Mouse (Mus musculus) Patski (cell line): ENCODE measurements around the gene Dis3l2. TPM values are rescaled to one million over a fixed set of nuclear protein-coding genes. Genes with fewer than 3 reads are reported as not detected.

ENCODE experiments used
- ATAC-seq: fragments of 100-300 bp; one replicate; pipeline ENCODE4 v1.8.0; 2021
- CTCF ChIA-PET: fragments of 350-600 bp; sonication (Branson Sonifier 250); formaldehyde crosslinking; loops from one replicate; lab custom pipeline; 2022; ENCODE audit warnings: inconsistent platforms; lab: Charles Lee
- POLR2A ChIA-PET: fragments of 350-600 bp; sonication (Branson Sonifier 250); formaldehyde crosslinking; loops from one replicate; lab custom pipeline; 2022; ENCODE audit warnings: antibody characterized with exemption, inconsistent platforms; lab: Charles Lee
- DNase-seq: peaks from one replicate; pipeline ENCODE4 v3.0.0-alpha.2; 2011; ENCODE audit warnings: low read depth, low spot score
- H3K27me3 ChIP-seq: fragments of 371-371 bp; one replicate; pipeline ENCODE4 v1.5.1; 2021
- CTCF ChIP-seq: fragments of 100-300 bp; IDR thresholded peaks from one replicate; pipeline ENCODE4 v1.5.1; 2021
- in situ Hi-C: fragments of 300-500 bp; cut with MboI; formaldehyde crosslinking; loops from 3 replicates; pipeline ENCODE4 v1.11.1; 2018; ENCODE audit warnings: low pct_unique_long_range_greater_than_20kb, mixed read lengths
- polyA plus RNA-seq: library from polyadenylated mRNA; unstranded; gene quantifications from one replicate; pipeline ENCODE4 v1.2.3, GENCODE M21; 2021

The Dis3l2 gene
- polyA plus RNA-seq, 1 experiment from 2014 or later: 15.2 TPM

DNA sequence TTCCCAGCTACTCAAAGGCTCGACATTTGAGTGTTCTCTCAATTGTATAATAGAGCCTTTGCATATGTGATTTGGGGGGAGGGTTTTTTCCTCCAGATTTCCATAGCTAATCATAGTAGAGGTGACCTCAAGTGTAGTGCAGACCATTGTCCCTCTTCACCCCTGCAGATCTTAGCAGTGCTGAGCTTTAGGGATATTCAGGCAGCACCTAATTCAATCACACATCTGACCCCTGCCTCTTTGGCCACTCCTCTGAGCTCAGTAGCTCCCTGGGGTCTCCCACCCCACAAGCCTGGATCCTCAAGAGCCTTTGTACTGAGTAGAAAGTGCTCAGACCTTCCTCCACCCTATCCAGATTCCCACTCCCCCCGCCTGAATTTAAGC, 299.6 kb downstream of the Dis3l2 start:
- no peak for TF ChIP-seq CTCF
- POLR2A ChIA-PET: interaction anchor here (1.4 kb wide), 1 partner anchor 26 kb away, joined by 3 read pairs; no protein-coding TSS in a partner anchor
- no peaks in the 10 kb centered on the region for H3K27me3 ChIP-seq
- ATAC-seq (peak; percentile 26), DNase-seq (no peak)
- CTCF ChIA-PET: interaction anchor here (0.8 kb wide), 1 partner anchor 10 kb away, joined by 3 read pairs; no protein-coding TSS in a partner anchor
- in situ Hi-C loops: loop anchor here (5.0 kb wide), 1 partner anchor 34 kb away; no protein-coding TSS in a partner anchor

DNA sequence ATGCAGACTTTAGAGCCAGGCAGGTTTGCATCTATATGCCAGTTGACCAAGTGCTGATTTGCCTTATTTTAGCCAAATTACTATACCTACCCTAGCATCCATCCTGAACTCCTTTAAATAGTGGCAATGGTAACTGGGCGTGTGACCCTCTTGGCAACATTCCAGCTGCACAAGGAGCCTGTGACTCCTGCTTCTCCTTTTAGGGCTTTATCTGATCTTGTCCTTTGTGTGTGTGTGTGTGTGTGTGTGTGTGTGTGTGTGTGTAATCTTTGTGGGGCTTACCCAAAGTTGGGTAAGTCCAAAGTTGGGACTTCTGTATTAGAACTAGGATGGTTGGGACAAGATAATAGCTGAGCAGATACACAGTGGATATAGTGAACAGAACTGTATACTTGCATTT, 302.8 kb downstream of the Dis3l2 start:
- ATAC-seq (no peak), DNase-seq (no peak)
- ChIA-PET CTCF (no interaction called here), POLR2A (no interaction called here)
- in situ Hi-C loops: no loop called here
- TF ChIP-seq CTCF: no peak
- H3K27me3 ChIP-seq: no peaks in the 10 kb centered on the region

DNA sequence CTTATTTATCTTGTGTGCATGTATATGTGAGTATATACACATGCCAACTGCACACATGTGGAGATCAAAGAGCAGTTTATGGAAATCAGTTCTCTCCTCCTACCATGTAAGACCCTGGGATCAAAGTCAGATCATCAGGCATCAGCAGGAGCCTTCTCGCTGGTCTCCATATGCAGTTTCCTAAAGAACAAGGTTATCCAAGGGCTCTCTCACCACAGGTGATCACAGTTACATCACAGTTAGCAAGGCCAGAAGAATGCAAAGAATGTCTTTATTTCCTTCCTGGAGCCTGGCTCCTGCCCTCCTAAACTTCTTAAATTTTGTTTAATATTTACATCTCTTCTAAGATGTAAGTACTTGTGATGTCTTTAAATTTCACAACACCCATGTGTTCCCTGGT, 304.6 kb downstream of the Dis3l2 start:
- ATAC-seq: no peak
- CTCF ChIA-PET: interaction anchor here (0.8 to 1.5 kb wide), 2 partner anchors 14 to 338 kb away, joined by 3 read pairs; no protein-coding TSS in a partner anchor
- in situ Hi-C loops: no loop called here

DNA sequence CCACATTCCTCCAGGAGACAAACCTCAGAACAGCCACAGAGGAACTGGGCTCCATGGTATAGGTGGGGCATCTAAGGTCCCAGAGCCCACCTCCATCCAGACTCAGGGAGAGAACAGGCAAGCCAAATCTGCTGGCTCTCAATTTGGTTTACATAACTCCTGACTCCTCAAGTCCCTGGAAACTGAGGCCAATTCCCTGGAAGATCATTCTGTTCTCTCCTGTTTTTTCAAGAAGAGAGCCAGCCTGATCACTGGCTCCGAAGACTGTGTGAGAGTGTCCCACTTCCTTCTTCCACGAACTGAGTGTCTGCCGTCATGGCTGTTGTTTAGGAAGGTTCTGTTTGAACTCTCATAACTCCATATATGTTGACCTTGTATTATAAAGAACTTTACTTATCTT, 305.5 kb downstream of the Dis3l2 start:
- ChIA-PET POLR2A (no interaction called here), CTCF (interaction anchor here (0.8 kb wide), 1 partner anchor 15 kb away, joined by 3 read pairs; no protein-coding TSS in a partner anchor)
- TF ChIP-seq CTCF: no peak
- no peaks in the 10 kb centered on the region for H3K27me3 ChIP-seq
- ATAC-seq (no peak), DNase-seq (no peak)
- in situ Hi-C loops: no loop called here

More for the DNA sequence above, 304.6 kb downstream of the Dis3l2 start:
- H3K27me3 ChIP-seq: no peaks in the 10 kb centered on the region
- DNase-seq: no peak
- POLR2A ChIA-PET: interaction anchor here (0.7 kb wide), 1 partner anchor 14 kb away, joined by 3 read pairs; no protein-coding TSS in a partner anchor
- no peak for TF ChIP-seq CTCF

DNA sequence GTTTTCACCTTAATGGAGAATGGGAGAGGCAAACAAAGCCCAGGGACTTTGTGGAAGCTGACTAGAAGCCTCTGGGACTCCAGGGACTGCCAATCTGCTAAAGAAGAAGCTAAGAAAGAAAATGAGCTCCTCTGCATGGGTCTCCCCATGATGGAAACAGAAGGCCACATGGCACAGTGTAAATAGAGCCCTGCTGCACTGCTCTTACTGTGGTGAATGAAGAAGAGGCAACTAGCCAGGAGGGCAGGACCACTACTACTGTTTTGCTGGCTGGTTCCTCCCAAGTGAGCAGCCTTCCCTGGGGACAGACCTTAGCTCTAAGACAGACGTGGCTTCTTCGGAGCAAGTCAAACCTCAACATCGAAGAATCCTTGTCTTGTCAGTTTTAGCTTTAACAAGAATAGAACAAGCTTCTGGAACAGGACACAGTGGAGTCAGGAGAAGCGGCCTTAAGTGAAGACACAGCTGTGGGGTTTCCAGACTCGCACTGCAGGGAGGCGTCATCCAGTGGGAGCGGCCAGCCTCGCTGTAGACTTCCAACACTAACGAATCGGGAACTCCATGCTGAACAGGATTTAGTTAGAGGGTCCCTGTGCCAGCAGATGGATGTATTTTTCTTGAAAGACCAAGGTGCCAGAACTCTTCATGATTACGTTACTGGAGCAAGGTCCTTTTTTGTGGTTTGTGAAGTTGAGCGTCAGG, 307.2 kb downstream of the Dis3l2 start:
- in situ Hi-C loops: no loop called here
- H3K27me3 ChIP-seq: no peaks in the 10 kb centered on the region
- ATAC-seq (no peak), DNase-seq (no peak)
- CTCF ChIA-PET: interaction anchor here (1.0 to 2.8 kb wide), 4 partner anchors 13 to 19 kb away, joined by 3 to 8 read pairs (median 4); no protein-coding TSS in a partner anchor
- TF ChIP-seq CTCF: no peak
- POLR2A ChIA-PET: interaction anchor here (0.6 to 0.9 kb wide), 3 partner anchors 9 to 84 kb away, joined by 3 read pairs; no protein-coding TSS in a partner anchor

DNA sequence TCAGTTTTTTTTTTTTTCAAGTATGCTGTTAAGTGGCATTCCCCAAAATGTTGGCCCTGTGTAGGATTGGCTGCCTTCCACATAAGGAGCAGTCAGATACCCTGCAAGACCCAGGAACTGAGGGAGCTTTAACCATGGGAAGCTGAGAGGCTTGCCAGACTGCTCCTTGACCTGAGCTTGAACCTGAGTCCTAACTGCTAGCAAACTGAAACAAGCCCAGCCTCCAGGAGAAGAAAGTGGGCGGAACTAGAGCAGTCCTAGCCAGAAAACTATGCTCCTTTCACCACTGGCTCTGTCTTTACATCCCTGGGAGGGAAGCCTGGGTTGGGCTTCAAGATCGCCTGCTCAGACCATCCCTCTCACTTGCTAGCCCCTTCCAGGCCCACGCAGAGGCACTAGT, 308.1 kb downstream of the Dis3l2 start:
- POLR2A ChIA-PET: interaction anchor here (0.6 to 0.9 kb wide), 3 partner anchors 8 to 398 kb away, joined by 3 to 4 read pairs (median 3); no protein-coding TSS in a partner anchor
- ATAC-seq: no peak
- no peak for DNase-seq

DNA sequence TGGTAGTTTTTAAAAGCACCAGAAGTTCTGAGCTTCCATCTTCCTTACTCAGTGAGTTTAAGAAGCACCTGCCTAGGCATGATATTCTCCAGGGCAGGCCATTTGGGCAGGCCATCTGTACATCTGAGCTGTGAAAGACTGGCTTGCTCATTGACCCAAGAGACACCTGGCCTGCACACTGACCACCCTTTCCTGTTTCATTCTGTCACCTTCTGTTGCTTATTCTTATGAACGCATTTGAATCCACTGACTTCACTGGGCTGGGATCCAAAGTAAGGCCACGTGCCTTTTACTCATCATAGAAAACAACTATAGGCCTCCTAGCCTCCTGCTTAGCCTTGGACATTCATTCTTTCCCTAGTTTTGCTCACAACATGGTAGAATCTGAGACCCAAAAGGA, 309.0 kb downstream of the Dis3l2 start:
- in situ Hi-C loops: no loop called here
- no peak for ATAC-seq
- CTCF ChIA-PET: interaction anchor here (0.9 to 2.8 kb wide), 3 partner anchors 8 to 15 kb away, joined by 3 to 8 read pairs (median 3); no protein-coding TSS in a partner anchor
- no peak for DNase-seq
- POLR2A ChIA-PET: interaction anchor here (0.6 kb wide), 1 partner anchor 47 kb away, joined by 3 read pairs; no protein-coding TSS in a partner anchor
- no peak for TF ChIP-seq CTCF
- no peaks in the 10 kb centered on the region for H3K27me3 ChIP-seq

More for the DNA sequence above, 308.1 kb downstream of the Dis3l2 start:
- in situ Hi-C loops: no loop called here
- H3K27me3 ChIP-seq: no peaks in the 10 kb centered on the region
- CTCF ChIA-PET: interaction anchor here (0.9 to 2.8 kb wide), 3 partner anchors 9 to 16 kb away, joined by 3 to 8 read pairs (median 3); no protein-coding TSS in a partner anchor
- no peak for TF ChIP-seq CTCF

DNA sequence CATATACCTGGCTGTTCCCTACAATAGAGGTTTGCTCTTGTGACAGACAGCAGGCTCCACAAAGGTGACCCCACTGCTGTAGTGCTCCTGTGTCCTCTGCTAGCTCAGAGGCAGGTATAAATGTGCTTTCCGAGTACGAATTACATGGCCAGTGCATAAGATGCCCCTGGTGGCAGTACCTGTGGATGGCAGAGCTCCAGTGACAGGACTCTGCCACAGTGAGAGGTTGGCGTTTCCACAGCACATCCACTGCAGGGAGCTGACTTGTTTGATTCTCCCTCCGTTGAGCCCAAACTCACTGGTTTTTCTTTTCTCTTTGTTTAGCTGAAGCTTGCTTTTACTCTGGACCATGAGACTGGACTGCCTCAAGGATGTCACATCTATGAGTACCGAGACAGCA, 317.1 kb downstream of the Dis3l2 start:
- CTCF ChIA-PET: interaction anchor here (1.2 kb wide), 1 partner anchor 9 kb away, joined by 3 read pairs; no protein-coding TSS in a partner anchor
- POLR2A ChIA-PET: no interaction called here

DNA sequence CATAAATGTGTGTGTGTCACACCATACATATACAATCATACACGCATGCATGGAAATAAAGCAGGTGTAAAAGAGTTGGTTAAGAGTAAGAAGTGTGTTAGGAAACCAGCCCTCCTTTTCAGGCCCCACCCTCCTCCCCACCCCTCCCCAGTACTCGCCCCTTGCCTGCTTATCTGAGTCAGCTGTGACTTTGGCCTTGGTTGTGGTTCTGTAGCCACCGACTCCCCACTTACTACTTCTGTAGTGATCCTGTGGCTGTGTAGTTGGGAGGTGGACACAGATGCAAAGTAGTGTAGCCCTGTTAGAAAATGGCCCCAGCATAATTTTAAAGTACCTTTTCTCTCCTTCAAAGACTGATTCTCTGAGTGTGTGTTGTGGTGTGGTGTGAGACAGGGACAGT, 318.0 kb downstream of the Dis3l2 start:
- no peak for ATAC-seq
- no peaks in the 10 kb centered on the region for H3K27me3 ChIP-seq
- in situ Hi-C loops: no loop called here
- no peak for TF ChIP-seq CTCF
- CTCF ChIA-PET: no interaction called here
- POLR2A ChIA-PET: no interaction called here
- no peak for DNase-seq

More for the DNA sequence above, 317.1 kb downstream of the Dis3l2 start:
- TF ChIP-seq CTCF: no peak
- DNase-seq (no peak), ATAC-seq (no peak)
- in situ Hi-C loops: no loop called here
- no peaks in the 10 kb centered on the region for H3K27me3 ChIP-seq

DNA sequence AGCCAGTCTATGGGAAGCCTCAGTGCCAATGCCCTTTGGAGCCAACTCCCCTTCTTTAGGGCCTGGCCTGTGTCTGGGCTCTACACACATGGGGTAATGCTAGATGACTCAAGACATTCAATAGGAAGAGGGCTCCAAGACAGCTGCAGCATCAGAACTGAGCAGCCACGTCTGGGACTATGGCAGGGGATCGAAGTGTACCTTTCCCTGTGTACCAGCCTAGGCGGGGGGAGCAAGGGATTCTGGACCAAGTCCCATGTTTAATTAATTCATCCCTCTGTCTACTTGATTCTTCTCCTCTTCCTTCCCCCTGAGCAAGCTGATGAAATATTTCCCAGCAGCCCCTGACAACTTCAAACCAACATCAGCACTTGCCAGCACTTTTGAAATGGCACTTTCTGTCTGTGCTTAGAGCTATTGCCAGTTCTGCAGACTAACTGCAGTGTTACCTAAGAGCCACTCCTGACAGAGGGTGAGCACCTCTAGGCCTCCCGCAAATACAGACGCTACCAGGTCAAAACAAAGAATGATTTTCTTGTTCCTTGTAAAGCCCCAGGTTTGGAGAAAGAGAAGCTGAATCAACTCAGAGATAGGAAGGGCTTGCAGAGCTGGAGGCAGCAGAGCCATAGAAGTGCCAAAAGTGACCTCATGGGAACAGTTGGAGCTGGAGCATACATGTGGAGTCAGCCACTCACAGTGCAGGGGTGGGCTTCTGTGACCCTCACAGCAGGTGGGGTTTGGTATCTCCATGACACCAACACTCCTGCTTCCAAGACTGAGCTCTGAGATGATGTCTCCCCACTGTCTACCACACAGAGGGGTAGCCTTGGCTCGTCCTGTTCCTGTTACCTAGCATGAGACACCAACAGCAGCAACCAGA, 319.9 kb downstream of the Dis3l2 start:
- TF ChIP-seq CTCF: no peak
- no peaks in the 10 kb centered on the region for H3K27me3 ChIP-seq
- ATAC-seq (no peak), DNase-seq (no peak)
- in situ Hi-C loops: no loop called here
- CTCF ChIA-PET: interaction anchor here (0.9 to 1.4 kb wide), 3 partner anchors 10 to 352 kb away, joined by 3 to 4 read pairs (median 4); no protein-coding TSS in a partner anchor
- POLR2A ChIA-PET: no interaction called here
